Mouse (Mus musculus) ES-Bruce4 (cell line): ENCODE results near the gene Dap.

Source experiments
- CTCF ChIP-seq: IDR thresholded peaks from one replicate; pipeline ENCODE4 v1.8.1; 2011; ENCODE audit warnings: low read depth, low read length
- POLR2A ChIP-seq: IDR thresholded peaks from one replicate; pipeline ENCODE4 v1.8.1; 2011; ENCODE audit warnings: low read length; ENCODE audit not compliant: insufficient read depth

GRCm38 (mm10) chr15:31265845-31266244 is 41.7 kb downstream of the Dap start:
- TF ChIP-seq CTCF (no peak), POLR2A (no peak)
